Mouse (Mus musculus): ENCODE results near the gene Fli1. TPM values are rescaled to one million over a fixed set of nuclear protein-coding genes. Genes with fewer than 3 reads are reported as not detected.

The Fli1 gene
- polyA plus RNA-seq, 1 experiment from 2014 or later, result 8.7 TPM

DNA sequence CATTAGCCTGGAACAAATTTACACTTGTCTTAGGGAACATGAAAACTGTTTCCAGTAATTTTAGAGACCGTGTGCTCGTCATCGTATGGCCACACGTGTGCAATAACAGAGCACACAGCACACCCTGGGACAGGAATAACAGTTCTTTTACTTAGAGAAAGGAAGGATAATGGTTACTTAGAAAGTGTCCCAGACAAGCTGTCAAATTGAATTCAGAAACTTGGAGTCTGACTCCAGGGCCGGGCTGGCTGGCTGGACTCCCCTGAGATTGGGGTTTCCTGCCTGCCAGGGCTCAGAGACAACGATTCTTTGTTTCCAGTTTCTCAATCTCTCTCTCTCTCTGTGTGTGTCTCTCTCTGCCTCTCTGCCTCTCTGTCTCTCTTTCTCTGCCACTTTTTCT, 98.8 kb downstream of the Fli1 start:
- Histone ChIP-seq H3K4me2 (no peak overlapping the region), H3K27ac (replicated peaks) (no peak overlapping the region), H3K4me1 (replicated peaks) (peaks cover 3% of the 10 kb centered on the region; the same call in 1 of the 2 replicates), H3K9ac (no peak overlapping the region), H3K4me3 (no peak overlapping the region), H3K36me3 (no peaks in the 10 kb centered on the region), H3K9me3 (no peaks in the 10 kb centered on the region), H3K27me3 (no peaks in the 10 kb centered on the region; the same call in 1 of the 2 replicates)
- WGBS, result 33% methylated on average over 6 of the region's 6 CpGs
- ATAC-seq (ENCODE audit: low FRiP score, low read depth), result no peak

DNA sequence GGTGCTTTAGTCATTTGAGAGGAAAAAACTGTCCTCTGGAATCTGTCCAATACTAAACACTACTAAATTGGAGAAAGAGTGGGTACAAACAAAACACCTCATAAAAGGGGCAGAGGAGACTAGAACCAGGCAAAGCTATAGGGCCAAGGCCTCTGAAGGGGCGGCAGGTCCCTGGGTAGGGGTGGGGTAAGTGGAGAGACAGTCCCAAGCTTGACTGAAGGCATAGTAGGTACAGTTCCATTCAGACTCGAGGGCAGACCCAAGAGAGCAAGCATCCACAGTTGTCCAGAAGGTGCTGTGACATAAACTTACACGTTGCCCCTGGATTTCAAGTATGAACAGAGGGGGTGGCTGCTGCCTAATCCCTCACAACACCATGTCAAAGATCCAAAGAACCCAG, 99.5 kb downstream of the Fli1 start:
- no peak overlapping the region for H3K4me3 ChIP-seq
- no peak overlapping the region for H3K9ac ChIP-seq
- H3K4me2 ChIP-seq, result no peak overlapping the region
- no peak for ATAC-seq (ENCODE audit: low FRiP score, low read depth)
- H3K9me3 ChIP-seq, result no peaks in the 10 kb centered on the region
- H3K27ac ChIP-seq (replicated peaks), result no peak overlapping the region
- H3K4me1 ChIP-seq (replicated peaks), result peaks cover 3% of the 10 kb centered on the region; the same call in 1 of the 2 replicates
- H3K27me3 ChIP-seq, result no peaks in the 10 kb centered on the region; the same call in 1 of the 2 replicates
- 78% methylated on average over 3 of the region's 3 CpGs for WGBS
- H3K36me3 ChIP-seq, result no peaks in the 10 kb centered on the region

DNA sequence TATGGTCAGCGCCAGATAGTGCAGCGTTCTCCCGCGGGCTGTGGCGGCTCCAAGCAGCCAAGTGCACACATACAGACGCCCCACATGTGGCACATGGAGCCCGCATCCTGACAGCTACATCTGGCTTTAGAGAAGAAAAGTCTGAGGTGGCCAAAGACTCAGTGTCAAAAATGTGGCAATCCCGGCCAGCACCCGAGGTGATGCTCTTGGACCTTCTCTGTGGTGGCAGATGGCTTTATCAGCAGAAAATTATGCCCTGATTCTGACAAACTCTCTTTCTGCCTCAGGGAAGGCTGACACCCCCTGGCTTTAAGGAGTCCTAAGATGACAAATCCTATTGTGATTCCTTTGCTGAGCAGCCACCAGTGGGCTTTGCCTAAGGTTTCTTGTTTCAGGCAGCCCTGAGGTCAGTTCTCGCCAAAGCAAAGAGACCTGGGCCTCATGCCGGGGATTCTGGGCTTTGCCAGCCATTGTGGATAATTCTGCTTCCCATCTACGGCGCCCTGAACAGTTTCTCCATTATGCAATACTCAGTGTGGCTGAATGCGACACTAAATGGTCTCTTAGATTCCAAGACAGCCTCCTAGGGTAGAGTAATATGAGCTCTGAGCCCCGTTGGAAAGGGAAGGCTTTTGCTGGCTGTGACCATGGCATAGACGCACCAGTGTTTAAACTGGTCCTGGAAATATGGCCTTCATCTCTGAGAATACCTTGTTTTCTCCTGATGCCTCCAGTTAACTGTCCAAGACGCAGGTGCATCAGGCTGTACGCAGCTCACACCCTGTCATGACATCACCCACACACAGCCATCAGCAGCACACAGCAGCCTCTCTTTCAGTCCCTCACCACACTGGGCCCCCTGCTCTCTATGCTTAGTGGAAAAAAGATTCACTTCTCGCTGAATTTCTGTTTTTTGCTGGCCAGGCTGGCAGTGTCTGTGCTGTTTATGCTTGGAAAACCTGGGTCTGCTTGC, 108.1 kb downstream of the Fli1 start:
- H3K4me3 ChIP-seq, result no peak overlapping the region
- no peak overlapping the region for H3K4me2 ChIP-seq
- 72% methylated on average over 19 of the region's 19 CpGs for WGBS
- no peaks in the 10 kb centered on the region for H3K36me3 ChIP-seq
- H3K9me3 ChIP-seq, result no peaks in the 10 kb centered on the region
- ATAC-seq (ENCODE audit: low FRiP score, low read depth), result no peak
- no peak overlapping the region for H3K9ac ChIP-seq
- no peak overlapping the region for H3K27ac ChIP-seq (replicated peaks)
- H3K4me1 ChIP-seq (replicated peaks), result peaks cover 6% of the 10 kb centered on the region; the same call in 1 of the 2 replicates
- H3K27me3 ChIP-seq, result no peaks in the 10 kb centered on the region

DNA sequence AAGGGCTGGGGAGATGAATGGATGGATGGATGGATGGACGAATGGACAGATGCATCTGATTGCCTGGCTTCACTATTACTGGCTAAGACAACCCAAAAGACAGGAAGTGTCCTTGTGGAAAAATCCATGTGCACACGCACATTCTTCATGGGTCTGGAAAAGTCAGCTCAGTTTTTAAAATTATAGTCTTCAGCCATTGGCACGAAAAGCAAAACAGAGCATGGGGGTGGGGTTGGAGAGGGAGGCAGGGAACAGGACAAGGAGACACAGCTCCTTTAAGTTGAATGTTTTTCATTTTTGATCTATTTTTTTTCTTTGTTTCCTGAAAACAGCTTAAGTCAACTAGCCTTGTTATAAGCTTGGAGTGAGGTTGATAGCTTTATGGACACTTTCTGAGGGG, 111.6 kb downstream of the Fli1 start:
- Histone ChIP-seq H3K4me1 (replicated peaks) (peaks cover 6% of the 10 kb centered on the region; the same call in 1 of the 2 replicates), H3K9me3 (no peaks in the 10 kb centered on the region), H3K27me3 (no peaks in the 10 kb centered on the region), H3K9ac (no peak overlapping the region), H3K36me3 (no peaks in the 10 kb centered on the region), H3K4me3 (no peak overlapping the region), H3K27ac (replicated peaks) (no peak overlapping the region), H3K4me2 (no peak overlapping the region)
- 93% methylated on average over 3 of the region's 3 CpGs for WGBS
- no peak for ATAC-seq (ENCODE audit: low FRiP score, low read depth)

DNA sequence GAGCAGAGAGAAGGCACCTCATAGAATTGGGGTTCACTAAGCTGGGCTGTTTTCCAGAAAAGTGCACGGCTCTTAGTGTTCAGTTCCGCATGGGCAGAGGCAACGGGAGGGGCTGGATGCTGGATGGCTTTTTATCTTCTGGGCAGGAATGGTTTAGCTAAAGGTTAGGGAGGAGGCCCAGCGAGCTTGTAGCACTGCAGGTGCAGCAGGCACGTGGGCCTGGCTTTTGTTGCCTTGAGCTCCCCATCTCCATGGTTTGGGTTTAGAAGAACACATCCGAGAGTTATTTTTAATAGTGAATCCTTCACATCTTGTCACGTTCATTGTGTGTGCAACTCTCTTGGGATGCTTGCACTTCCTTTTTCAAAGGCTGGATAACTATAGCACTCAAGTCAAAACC, 117.3 kb downstream of the Fli1 start:
- no peak overlapping the region for H3K4me2 ChIP-seq
- H3K9ac ChIP-seq, result no peak overlapping the region
- no peak overlapping the region for H3K27ac ChIP-seq (replicated peaks)
- H3K4me1 ChIP-seq (replicated peaks), result no peaks in the 10 kb centered on the region
- H3K36me3 ChIP-seq, result no peaks in the 10 kb centered on the region
- H3K27me3 ChIP-seq, result no peaks in the 10 kb centered on the region
- no peaks in the 10 kb centered on the region for H3K9me3 ChIP-seq
- H3K4me3 ChIP-seq, result no peak overlapping the region
- no peak for ATAC-seq (ENCODE audit: low FRiP score, low read depth)
- WGBS, result 74% methylated on average over 7 of the region's 7 CpGs

DNA sequence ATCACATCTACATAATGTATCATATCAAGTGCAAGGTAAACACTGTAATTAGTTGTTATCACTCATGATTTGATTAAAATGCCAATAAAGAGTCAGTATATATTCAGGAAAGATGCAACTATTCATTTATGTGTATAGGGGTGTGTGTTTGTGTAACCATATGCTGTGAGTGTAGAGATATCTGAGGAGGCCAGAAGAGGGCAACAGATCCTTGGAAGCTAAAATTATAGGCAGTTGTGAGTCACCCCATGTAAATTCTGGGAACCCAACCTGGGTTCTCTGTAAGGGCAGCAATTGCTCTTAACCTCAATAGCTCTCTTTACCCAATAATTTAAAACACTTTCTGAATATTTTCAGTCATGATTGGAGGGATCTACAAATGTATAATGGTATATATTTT, 122.0 kb downstream of the Fli1 start:
- no peak overlapping the region for H3K27ac ChIP-seq (replicated peaks)
- no peak for ATAC-seq (ENCODE audit: low FRiP score, low read depth)
- no peaks in the 10 kb centered on the region for H3K36me3 ChIP-seq
- no peak overlapping the region for H3K4me3 ChIP-seq
- no peaks in the 10 kb centered on the region for H3K27me3 ChIP-seq
- no peak overlapping the region for H3K9ac ChIP-seq
- no peaks in the 10 kb centered on the region for H3K9me3 ChIP-seq
- H3K4me1 ChIP-seq (replicated peaks), result no peaks in the 10 kb centered on the region
- H3K4me2 ChIP-seq, result no peak overlapping the region

DNA sequence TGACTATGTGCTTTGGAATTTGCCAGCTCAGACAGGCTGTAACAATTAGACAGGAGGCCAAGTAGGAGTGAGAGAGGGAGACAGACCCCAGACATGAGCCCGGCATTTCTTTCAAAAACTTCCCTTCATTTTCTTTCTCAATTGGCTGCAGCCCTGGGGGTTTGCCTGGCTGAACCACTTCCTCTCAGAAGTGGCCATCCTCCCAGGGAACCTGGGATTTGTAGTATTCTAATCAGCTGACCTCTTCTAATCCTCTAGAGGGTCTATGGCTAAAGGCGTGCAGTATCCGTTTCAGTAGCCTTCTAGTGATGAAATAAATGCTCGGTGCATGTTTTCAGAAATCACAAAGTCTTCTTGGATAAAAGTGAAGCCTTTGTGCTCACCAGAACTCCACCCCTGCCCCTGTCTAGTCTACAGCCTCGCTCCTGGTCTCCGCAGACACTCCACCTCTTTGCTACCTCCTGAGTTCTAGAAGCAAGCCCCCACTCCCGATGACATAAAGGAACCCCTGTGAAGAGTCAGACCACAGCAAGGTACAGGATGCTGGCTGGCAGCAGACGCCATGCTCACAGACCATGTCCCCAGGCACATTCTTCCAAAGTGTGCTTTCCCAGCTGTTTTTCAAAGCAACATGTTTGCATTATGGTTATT, 125.1 kb downstream of the Fli1 start:
- H3K36me3 ChIP-seq, result no peaks in the 10 kb centered on the region
- H3K4me3 ChIP-seq, result no peak overlapping the region
- no peak overlapping the region for H3K4me2 ChIP-seq
- 50% methylated on average over 8 of the region's 8 CpGs for WGBS
- H3K4me1 ChIP-seq (replicated peaks), result 0 out of 2 replicates have a peak, but pooled peaks cover 6% of the 10 kb centered on the region
- no peak overlapping the region for H3K9ac ChIP-seq
- no peak overlapping the region for H3K27ac ChIP-seq (replicated peaks)
- no peak for ATAC-seq (ENCODE audit: low FRiP score, low read depth)
- no peaks in the 10 kb centered on the region for H3K9me3 ChIP-seq
- H3K27me3 ChIP-seq, result no peaks in the 10 kb centered on the region

DNA sequence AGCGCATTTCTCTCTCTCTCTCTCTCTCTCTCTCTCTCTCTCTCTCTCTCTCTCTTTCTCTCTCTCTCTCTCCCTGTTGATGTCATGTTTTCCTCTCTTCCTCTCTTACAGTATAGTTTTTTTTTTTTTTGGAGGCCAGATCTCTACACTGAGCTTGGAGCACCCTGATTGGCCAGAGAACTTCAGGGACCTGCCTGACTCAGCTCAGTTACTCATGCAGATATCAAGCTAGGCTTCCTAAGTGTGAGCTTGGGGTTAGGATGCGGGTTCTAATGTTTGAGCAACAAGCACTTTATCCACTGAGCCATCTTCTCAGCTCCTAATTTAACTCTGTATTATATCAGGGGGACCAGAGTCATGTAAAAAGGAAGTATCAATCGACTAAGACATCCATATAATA, 126.7 kb downstream of the Fli1 start:
- no peak for ATAC-seq (ENCODE audit: low FRiP score, low read depth)
- Histone ChIP-seq H3K9me3 (no peaks in the 10 kb centered on the region), H3K4me3 (no peak overlapping the region), H3K4me1 (replicated peaks) (0 out of 2 replicates have a peak, but pooled peaks cover 6% of the 10 kb centered on the region), H3K27ac (replicated peaks) (no peak overlapping the region), H3K27me3 (no peaks in the 10 kb centered on the region), H3K9ac (no peak overlapping the region), H3K36me3 (no peaks in the 10 kb centered on the region), H3K4me2 (no peak overlapping the region)
- WGBS, result 97% methylated on average over 3 of the region's 3 CpGs

DNA sequence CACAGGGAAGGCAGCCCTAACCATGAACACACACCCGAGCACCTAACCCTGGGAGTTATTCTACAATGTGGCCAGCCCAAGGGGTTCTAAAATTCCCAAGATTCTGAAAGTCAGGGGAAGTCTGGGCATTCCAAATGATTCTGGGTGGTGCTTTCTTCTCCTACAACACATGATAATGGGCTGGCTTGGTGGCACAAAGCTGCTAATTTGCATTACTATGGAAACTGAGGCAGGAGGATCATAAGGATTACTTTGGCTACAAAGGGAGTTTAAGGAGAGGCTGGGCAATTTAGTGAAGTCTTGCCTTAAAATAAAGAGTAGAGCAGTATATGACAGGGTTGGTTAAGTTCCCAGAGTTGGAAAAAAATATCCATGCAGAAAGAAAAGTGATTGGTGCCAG, 127.7 kb downstream of the Fli1 start:
- no peaks in the 10 kb centered on the region for H3K27me3 ChIP-seq
- no peak overlapping the region for H3K4me3 ChIP-seq
- WGBS, result 54% methylated on average over 1 of the region's 1 CpGs
- H3K4me2 ChIP-seq, result no peak overlapping the region
- H3K9ac ChIP-seq, result no peak overlapping the region
- 0 out of 2 replicates have a peak, but pooled peaks cover 6% of the 10 kb centered on the region for H3K4me1 ChIP-seq (replicated peaks)
- no peaks in the 10 kb centered on the region for H3K36me3 ChIP-seq
- no peak overlapping the region for H3K27ac ChIP-seq (replicated peaks)
- no peak for ATAC-seq (ENCODE audit: low FRiP score, low read depth)
- H3K9me3 ChIP-seq, result no peaks in the 10 kb centered on the region

DNA sequence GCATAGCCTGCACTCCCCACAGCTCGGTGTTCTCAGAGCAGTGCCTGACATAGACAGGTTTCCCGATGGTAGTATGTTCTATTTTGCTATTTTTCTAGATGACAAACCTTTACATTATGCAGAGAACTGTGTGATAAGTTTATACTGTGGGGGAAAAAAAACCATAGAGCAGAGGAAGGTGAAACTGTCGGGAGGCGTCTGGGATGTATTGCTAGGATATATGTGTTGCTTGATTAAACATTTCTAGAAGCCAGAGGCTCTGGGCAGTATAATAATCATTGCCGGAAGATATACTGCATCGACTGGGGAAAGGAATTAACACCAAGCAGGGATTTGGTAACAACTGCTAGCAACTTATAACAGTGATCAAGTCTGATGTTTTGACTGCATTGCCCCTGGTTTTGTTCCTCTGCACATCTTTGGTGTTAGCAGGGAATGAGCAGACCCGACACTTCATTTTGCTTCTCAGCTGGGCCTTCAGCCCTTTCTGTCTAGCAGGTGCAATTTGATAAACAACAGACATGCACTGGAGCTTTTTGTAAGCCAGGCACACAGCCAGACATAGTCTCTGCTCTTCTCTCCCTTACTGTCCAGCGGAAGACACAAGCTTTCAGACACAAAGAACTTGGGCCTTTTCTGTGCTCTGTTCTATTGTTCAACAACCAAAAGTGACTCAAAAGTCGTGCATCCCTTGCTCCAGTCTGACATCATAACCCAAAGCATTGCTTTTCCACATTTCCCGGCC, 129.7 kb downstream of the Fli1 start:
- ATAC-seq (ENCODE audit: low FRiP score, low read depth), result no peak
- Histone ChIP-seq H3K4me1 (replicated peaks) (peaks cover 21% of the 10 kb centered on the region), H3K36me3 (no peaks in the 10 kb centered on the region), H3K27me3 (peaks cover 11% of the 10 kb centered on the region), H3K9ac (no peak overlapping the region), H3K4me2 (no peak overlapping the region), H3K4me3 (no peak overlapping the region), H3K27ac (replicated peaks) (no peak overlapping the region), H3K9me3 (no peaks in the 10 kb centered on the region)
- WGBS, result 70% methylated on average over 10 of the region's 10 CpGs

DNA sequence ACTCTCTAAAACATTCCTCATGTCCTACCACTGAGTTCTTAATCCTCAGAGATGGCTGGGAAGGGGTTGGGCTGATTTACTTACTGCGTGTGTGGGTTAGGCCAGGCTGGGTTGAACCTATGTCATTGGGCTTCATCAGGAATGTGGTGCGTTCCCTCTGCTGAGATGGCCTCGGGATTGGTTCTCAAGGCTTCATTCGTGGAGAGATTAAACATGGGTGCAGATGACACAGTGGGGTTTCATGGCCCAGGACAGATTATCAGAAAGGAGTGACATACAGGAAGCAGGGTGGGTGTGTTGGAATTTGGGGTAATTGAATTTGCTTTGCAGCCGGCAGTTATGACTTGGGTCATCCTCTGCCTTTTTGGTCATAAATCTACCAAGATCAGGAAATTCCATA, 131.2 kb downstream of the Fli1 start:
- Histone ChIP-seq H3K27me3 (peaks cover 22% of the 10 kb centered on the region), H3K4me3 (no peak overlapping the region), H3K27ac (replicated peaks) (no peak overlapping the region), H3K4me1 (replicated peaks) (peaks cover 21% of the 10 kb centered on the region), H3K4me2 (no peak overlapping the region), H3K36me3 (no peaks in the 10 kb centered on the region), H3K9ac (no peak overlapping the region), H3K9me3 (no peaks in the 10 kb centered on the region)
- 91% methylated on average over 5 of the region's 5 CpGs for WGBS
- ATAC-seq (ENCODE audit: low FRiP score, low read depth), result no peak

DNA sequence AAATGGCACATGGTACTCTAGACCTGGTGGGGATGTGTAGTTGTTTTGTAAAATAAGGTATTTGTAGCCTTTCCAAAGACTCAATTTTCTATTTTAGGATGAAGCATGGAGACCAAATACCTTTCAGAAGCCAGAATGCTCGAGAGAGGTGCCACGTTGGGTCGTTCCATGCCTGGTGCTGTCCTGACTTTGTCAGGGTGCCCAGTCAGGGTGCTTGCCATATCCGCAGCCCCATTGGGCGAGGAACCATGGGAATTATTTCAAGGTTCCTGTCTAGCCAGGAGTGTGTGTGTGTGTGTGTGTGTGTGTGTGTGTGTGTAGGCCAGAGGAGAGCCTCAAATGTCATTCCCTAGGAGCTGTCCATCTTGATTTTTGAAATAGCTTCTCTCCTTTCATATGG, 132.0 kb downstream of the Fli1 start:
- 96% methylated on average over 5 of the region's 5 CpGs for WGBS
- Histone ChIP-seq H3K4me3 (no peak overlapping the region), H3K4me2 (no peak overlapping the region), H3K36me3 (no peaks in the 10 kb centered on the region), H3K9me3 (no peaks in the 10 kb centered on the region), H3K27ac (replicated peaks) (no peak overlapping the region), H3K4me1 (replicated peaks) (peaks cover 21% of the 10 kb centered on the region), H3K9ac (no peak overlapping the region), H3K27me3 (peaks cover 25% of the 10 kb centered on the region)
- ATAC-seq (ENCODE audit: low FRiP score, low read depth), result no peak
